Mouse (Mus musculus) embryonic facial prominence, embryonic 14.5 days (tissue): ENCODE data around the gene Dock11. TPM values are rescaled to one million over a fixed set of nuclear protein-coding genes. Genes with fewer than 3 reads are reported as not detected.
A peak's percentile ranks its signal among the peaks of the same experiment; 100 is the strongest.

Source experiments
- ATAC-seq: fragments of 200-750 bp; cut with Nextera tagmentation; 2 replicates; pipeline ENCODE4 v1.8.0; 2017; ENCODE audit warnings: low read depth, moderate number of reproducible peaks, moderate TSS enrichment
- DNase-seq: peaks from one replicate; pipeline ENCODE4 v3.0.0-alpha.2; 2015; ENCODE audit warnings: low spot score
- H3K27ac ChIP-seq: fragments of 300-500 bp; sonication (generic); replicated peaks from 2 replicates; pipeline ENCODE4 v1.5.1; 2014; ENCODE audit warnings: low read depth, mild to moderate bottlenecking, low read length, moderate library complexity
- H3K27me3 ChIP-seq: fragments of 300-500 bp; sonication (generic); replicated peaks from 2 replicates; pipeline ENCODE4 v1.6.1; 2014; ENCODE audit warnings: low read length; ENCODE audit not compliant: control insufficient read depth, insufficient read depth
- H3K36me3 ChIP-seq: fragments of 300-500 bp; sonication (generic); 2 replicates; pipeline ENCODE4 v1.6.1; 2014; ENCODE audit warnings: low read length, mixed read lengths; ENCODE audit not compliant: control insufficient read depth, insufficient read depth
- H3K4me1 ChIP-seq: fragments of 300-500 bp; sonication (generic); 2 replicates; pipeline ENCODE4 v1.6.1; 2014; ENCODE audit warnings: antibody characterized with exemption, low read length; ENCODE audit not compliant: control insufficient read depth, insufficient read depth
- H3K4me2 ChIP-seq: fragments of 300-500 bp; sonication (generic); 2 replicates; pipeline ENCODE4 v1.6.1; 2014; ENCODE audit warnings: low read depth, mild to moderate bottlenecking, low read length, moderate library complexity, mixed read lengths
- H3K4me3 ChIP-seq: fragments of 300-500 bp; sonication (generic); 2 replicates; pipeline ENCODE4 v1.5.1; 2014; ENCODE audit warnings: low read depth, mild to moderate bottlenecking, low read length
- H3K9ac ChIP-seq: fragments of 300-500 bp; sonication (generic); 2 replicates; pipeline ENCODE4 v1.6.1; 2014; ENCODE audit warnings: low read depth, mild to moderate bottlenecking, low read length, moderate library complexity, mixed read lengths
- H3K9me3 ChIP-seq: fragments of 300-500 bp; sonication (generic); 2 replicates; pipeline ENCODE4 v1.6.1; 2016; ENCODE audit warnings: low read length; ENCODE audit not compliant: control insufficient read depth
- WGBS: fragments of 180-500 bp; shearing (Covaris S2); extraction: QIAGEN DNeasy Blood & Tissue Kit; methylation state at CpG from one replicate; pipeline ENCODE4 v1.1.7; 2014; 5-methylcytosine and 5-hydroxymethylcytosine counted together
- polyA plus RNA-seq: library from polyadenylated mRNA; unstranded; fragments of >200 nt; fragmentation: Nextera tagmentation; extraction: Ambion mirVana; gene quantifications from 2 replicates; pipeline ENCODE4 v1.2.1, GENCODE M21; 2014

Gene Dock11
- polyA plus RNA-seq, 1 experiment from 2014 or later: 25.5 TPM

DNA sequence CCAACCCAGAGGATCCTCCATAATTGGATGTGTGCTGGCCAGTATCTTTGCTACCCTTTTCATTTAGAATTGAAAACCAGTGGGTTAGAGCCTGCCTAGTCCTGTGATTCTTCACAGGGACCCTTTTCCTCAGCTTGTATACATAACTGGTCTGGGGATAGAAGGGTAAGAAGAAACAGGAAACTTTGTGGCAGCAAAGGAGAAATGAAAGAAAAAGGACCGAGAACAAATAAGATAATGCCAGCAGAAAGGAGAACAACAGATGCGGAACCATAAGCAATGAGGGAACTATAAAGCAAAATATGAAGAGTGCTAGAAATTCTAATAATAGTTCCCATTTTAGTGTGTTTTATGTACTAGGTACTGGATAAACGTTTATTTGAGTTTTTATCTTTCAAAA, 212.7 kb downstream of the Dock11 start:
- Histone ChIP-seq H3K36me3 (no peaks in the 10 kb centered on the region), H3K27me3 (no peaks in the 10 kb centered on the region), H3K9me3 (no peaks in the 10 kb centered on the region), H3K4me1 (no peaks in the 10 kb centered on the region), H3K4me2 (no peak overlapping the region), H3K9ac (no peak overlapping the region), H3K27ac (no peak overlapping the region), H3K4me3 (no peak overlapping the region)
- ATAC-seq: no peak
- DNase-seq: no peak
- WGBS: 73% methylated on average over 3 of the region's 3 CpGs

DNA sequence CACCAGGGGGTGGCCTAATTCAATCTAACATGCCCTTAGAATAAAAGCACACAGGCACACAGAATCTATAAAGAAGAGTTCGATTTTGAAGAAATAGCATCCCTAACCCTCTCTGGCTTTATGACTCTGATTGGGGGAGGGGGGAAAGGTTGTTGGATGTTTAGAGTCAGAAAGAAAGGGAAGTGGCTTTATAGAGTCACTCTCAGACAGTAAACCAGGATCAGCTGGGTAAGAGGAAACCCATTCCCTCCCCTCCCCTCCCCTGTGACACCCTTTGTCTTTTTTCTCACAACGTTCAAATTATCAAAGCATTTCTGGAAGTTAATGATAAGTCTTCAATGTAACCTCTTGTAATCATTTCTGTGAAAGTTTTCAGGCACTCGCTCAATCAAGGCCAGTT, 220.0 kb downstream of the Dock11 start:
- Histone ChIP-seq H3K4me3 (no peak overlapping the region), H3K27me3 (no peaks in the 10 kb centered on the region), H3K27ac (no peak overlapping the region), H3K9ac (no peak overlapping the region), H3K4me2 (no peak overlapping the region), H3K36me3 (no peaks in the 10 kb centered on the region), H3K4me1 (no peaks in the 10 kb centered on the region), H3K9me3 (no peaks in the 10 kb centered on the region)
- WGBS: 47% methylated on average over 3 of the region's 3 CpGs
- DNase-seq (no peak), ATAC-seq (no peak)

DNA sequence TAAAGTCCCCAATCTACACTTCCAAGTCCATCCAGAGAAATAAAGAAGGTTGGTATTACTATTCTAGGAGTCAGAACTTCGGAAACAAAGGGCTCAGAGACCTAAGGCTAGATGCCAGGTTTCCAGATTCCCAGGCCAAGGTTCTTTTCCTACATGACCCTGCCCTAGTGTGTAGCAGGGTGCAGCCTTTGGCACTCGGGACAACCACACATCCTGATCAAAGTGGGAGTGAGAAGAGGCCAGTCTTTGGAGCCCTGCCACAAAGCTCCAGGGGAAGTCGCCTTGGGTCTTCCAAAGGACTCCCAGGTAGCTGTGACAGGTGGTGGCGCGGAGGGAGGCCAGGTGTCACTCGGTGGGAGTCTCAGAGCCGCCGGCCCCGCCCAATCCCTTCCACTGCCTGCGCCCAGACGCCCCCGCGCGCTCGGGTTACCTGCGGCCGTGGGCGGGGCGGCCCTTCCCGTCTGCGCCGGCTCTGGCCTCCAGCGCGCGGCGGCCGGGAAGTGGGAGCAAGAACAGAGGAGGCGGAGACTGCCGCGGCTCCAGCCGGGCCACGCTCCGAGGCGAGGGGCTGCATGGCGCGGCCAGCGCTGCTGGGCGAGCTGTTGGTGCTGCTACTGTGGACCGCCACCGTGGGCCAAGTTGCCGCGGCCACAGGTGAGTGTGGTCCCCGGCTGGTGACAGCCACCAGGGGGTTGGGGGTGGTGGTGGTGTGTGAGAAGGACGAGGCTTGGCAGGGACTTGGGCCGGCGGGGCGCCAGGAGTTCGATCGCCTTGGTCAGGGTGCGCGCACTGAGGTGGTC, 223.2 kb downstream of the Dock11 start, which contains the start of gene Il13ra1:
Gene Il13ra1, plus strand, starts transcription at position 489 of the 800 bp plus-strand sequence.
- Histone ChIP-seq H3K27ac (no peak within 1 kb of the TSS), H3K9me3 (no peaks in the 10 kb centered on the region), H3K4me2 (peak within 1 kb of the TSS; percentile 66), H3K4me1 (no peaks in the 10 kb centered on the region), H3K9ac (peak within 1 kb of the TSS; percentile 66), H3K27me3 (no peaks in the 10 kb centered on the region), H3K4me3 (peak within 1 kb of the TSS; percentile 51), H3K36me3 (no peaks in the 10 kb centered on the region)
- DNase-seq: peak; percentile 47
- WGBS: 17% methylated on average over 13 of the region's 51 CpGs
- peak; percentile 88 for ATAC-seq

DNA sequence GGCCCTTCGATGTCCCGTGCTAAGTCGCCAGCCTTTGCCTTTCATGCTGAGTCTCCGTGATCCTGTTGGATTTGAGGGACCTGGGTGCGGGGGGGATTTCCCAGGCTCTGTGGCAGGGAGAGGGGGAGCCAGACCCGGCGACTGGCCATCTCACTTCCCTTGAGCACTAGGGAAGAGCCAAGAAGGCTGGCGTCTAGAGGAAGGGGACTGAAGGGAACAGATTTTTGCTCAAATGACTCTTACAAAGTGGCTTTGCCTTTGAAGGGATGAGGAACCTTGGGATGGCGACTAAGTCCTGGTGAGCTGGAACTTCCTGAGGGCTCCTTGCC, 223.8 kb downstream of the Dock11 start:
- no peak overlapping the region for H3K27ac ChIP-seq
- no peaks in the 10 kb centered on the region for H3K4me1 ChIP-seq
- ATAC-seq: no peak
- no peaks in the 10 kb centered on the region for H3K9me3 ChIP-seq
- H3K9ac ChIP-seq: peak overlapping the region; percentile 66
- peak overlapping the region; percentile 51 for H3K4me3 ChIP-seq
- 25% methylated on average over 9 of the region's 9 CpGs for WGBS
- no peaks in the 10 kb centered on the region for H3K36me3 ChIP-seq
- DNase-seq: peak; percentile 1
- H3K27me3 ChIP-seq: no peaks in the 10 kb centered on the region
- H3K4me2 ChIP-seq: peak overlapping the region; percentile 66

DNA sequence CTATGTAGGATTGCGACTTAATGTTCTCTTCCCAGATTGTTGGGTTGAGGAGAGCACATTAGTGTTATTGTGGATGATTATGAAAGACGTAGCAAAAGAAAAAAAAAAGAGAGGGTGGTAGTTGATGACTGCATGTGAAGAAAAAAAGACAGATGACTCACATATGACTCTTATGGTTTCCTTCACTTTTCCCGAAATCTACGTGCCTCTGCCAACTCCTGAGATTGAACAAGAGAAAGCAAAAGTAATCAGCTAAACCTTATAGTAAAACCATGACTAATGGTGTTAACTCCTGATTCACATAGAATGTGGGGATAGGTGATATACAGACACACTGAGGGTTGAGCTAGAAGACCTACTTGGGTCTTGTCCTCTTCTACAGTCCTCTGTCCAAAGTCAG, 226.5 kb downstream of the Dock11 start:
- H3K4me2 ChIP-seq: no peak overlapping the region
- H3K27me3 ChIP-seq: no peaks in the 10 kb centered on the region
- no peak overlapping the region for H3K27ac ChIP-seq
- no peaks in the 10 kb centered on the region for H3K9me3 ChIP-seq
- ATAC-seq (no peak), DNase-seq (no peak)
- no peak overlapping the region for H3K4me3 ChIP-seq
- no peak overlapping the region for H3K9ac ChIP-seq
- H3K36me3 ChIP-seq: no peaks in the 10 kb centered on the region
- no peaks in the 10 kb centered on the region for H3K4me1 ChIP-seq
- 83% methylated on average over 4 of the region's 4 CpGs for WGBS

Other genes starting within 250 kb of the Dock11 start
- gene Il13ra1, start 223.3 kb downstream of the Dock11 start, polyA plus RNA-seq: 19.5 and 20.7 TPM in 2 replicates